Mouse (Mus musculus): ENCODE results near the gene Umad1.

Gene Umad1

DNA sequence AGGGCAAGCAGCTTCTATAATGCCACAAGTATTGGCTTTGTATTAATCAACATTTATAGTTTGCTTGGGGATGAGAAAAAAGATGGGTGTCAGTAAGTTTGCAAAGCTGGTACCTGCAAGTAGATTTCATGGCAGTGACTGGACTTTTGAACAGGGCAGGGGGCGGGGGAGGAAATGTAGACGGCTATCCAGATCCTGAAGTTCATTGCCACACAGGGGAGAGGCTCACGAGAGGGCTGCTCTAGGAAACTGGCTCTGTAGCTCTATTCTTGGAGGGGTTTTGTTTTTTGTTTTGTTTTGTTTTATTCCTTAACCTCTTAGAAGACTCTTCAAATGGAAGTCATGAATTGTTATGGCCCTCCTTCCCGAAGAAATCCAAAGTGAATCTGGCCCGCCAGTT, 162.3 kb downstream of the Umad1 start:
- no peak for DNase-seq

DNA sequence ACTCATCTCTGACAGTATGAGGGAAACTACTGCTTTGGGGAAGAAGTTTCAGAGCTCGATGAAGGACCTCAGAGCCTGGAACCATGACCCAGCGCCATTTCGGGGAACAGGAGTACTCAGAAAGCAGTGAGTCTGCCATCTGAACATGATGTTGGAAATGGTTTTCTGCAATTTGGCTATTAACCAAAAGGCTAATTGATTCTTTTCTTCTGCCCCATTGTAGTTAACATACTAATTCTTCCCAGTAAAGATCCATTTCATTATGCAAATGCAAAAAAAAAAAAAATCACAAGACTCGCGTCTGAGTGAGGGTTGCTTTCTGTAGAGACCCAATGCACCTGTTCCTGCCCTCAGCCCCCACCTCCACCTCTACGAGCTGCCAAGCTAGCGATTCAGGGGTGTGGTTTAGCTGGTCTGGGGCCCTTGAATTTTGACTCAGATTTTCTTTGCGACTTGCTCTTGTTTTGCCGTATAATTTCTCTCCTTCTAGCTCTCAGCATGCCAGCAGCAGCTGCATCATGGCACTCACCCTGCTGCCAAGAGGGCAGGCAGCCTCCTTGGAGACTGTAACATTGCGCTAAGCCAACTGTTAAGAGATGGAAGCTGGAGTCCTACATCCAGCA, 163.0 kb downstream of the Umad1 start:
- no peak for DNase-seq

DNA sequence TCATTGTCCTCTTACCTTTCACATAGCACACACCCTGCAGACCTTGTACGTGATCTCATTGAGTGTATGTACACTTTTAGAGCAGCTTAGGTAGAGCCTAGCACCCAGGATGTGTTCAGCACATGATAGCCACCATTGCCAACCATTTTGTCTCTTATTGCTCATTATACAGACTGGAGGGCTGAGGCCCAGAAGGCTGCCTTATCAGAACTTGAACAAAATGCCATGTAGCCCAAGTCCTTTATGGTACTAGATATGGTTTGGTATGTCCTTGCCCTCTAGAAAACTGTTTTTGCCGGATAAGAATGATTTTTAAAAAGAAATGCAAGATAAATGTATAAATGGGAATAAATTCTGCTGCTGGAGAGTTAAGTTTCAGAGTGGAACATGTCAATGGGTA, 164.1 kb downstream of the Umad1 start:
- no peak for DNase-seq

DNA sequence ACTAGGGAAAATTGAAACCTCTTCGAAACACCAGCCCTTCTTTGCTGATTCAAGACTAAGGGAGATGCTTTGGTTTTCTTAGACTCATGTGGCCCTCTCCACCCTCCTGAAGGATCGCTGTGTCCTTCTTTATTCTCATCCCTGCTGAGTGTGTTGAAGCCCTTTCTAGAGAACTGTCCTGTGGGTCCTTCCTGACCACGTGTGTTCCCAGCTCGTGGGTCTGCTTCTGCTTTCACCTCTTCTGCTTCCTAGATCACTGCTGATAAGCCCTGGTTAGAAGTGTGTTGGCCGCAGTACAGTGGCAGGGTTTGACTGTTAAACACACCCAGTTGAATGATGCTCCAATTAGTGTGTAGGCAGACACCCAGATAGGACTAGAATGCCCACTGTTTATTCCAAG, 168.6 kb downstream of the Umad1 start:
- DNase-seq, result no peak

DNA sequence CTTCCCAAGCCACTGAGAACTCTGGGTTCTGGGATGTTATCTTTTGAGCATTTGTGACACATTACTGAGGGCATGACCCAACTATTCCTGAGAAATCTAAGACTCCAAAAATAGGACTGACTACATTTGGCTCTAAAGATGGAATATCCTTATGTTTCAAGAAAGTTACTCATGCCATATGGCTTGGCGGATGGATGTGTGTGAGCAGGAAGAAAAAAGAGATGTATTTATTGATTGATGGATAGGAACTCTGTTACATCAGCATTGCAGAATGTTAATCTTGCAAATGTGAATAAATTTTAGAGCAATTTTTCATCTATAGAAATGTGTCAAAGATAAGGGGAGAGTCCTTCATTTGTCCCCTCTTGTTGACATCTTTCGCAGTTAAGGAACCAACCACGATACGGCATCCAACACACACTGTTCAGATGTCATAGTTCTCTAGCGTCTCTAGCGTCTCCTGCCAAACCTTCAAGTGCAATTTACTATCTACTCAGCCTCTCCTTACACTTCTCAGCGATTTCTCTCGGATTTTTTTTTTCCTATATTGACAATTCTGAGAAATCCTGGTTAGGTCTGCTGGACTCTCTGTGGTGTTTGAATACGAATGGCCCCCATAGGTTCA, 171.6 kb downstream of the Umad1 start:
- no peak for DNase-seq

DNA sequence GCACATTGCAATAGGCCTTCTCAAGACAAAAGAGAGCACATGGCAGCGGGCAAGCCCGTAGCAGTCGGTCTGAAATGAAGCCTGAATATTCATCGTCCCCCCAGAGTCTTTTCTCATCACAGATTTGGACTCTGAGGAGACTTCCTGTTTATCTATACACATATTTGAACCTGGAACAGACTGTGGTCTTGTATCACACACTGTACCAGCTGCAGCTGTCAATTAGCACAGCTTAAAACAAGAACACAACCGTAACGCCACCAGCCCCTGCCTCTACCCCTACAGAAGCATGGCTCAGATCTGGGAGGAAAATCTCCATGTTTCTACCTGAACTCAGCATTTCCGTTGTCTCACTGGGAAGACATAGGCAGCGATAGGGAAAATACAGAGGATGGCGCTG, 174.1 kb downstream of the Umad1 start:
- no peak for DNase-seq

DNA sequence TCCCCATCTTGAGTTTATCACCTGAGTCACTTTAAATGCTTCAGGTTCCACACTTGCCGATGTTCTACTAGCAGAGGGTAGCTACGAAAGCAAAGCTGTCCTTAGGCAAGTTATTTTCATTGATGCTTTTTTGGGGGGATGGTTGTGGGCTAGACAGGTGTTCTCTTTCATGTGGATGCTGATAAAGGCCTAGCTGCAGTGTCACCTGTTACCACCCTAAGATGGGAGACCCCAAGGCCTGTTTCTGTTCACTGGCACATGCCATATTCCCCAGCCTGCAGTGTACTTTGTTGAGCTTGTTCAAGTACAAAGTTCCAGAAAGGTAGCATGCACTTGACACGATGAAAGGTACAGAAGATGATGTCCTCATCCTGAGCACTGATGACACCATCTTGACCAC, 178.8 kb downstream of the Umad1 start:
- no peak for DNase-seq

DNA sequence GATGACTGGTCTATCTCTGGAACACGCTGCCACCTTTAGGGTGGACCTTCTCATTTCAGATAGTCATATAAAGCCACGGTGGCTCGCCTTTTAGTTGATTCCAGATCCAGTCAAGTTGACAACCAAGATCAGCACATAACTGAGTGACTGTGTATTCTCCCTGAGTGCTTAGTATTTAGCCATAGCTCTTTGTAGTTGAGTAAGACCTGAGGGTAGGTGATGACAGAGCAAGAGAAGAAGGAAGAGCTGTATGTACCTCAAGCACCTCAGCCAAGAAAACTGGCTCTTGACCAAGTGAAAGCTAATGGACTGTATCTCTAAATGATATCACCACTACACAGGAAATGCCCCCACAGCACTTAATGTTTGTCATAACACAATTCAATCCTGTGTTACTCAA, 182.7 kb downstream of the Umad1 start:
- no peak for DNase-seq

DNA sequence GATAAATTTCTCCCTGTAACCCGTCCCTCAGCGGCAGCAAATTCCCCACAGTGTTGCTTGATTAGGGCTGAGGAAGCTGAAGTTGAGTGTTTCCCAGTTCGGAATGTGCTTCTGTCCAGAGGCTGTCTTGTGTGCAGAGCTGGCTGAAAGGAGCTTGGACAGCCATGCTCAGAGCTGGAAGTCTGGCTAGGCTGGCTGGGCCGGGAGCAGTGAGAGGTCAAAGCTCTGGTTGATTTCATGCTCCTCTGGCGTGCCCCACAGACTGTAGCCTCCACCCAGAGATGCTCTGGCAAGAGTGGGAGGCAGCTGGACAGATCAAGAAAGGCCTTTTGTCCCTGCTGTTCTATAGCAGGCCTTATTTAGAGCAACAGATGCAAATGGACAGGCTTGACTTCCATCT, 187.7 kb downstream of the Umad1 start:
- DNase-seq, result peak; percentile 8

DNA sequence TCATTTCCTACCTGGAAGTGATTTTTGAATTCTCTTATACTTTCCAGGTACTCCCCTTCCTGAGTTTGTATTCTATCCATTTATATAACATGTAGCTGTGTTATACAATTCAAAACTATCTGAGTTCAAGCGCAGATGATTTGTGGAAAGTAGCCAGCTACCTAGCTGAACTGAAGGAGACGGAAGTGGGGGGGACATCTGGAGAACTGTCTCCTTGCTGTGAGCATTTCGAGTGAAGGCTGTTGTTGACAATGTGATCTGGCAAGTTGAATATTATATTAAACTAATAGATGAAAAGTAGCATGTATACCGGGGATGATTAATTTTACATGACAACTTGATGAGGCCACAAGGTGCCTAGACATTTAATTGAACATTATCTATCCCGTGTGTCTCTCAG, 196.5 kb downstream of the Umad1 start:
- no peak for DNase-seq

DNA sequence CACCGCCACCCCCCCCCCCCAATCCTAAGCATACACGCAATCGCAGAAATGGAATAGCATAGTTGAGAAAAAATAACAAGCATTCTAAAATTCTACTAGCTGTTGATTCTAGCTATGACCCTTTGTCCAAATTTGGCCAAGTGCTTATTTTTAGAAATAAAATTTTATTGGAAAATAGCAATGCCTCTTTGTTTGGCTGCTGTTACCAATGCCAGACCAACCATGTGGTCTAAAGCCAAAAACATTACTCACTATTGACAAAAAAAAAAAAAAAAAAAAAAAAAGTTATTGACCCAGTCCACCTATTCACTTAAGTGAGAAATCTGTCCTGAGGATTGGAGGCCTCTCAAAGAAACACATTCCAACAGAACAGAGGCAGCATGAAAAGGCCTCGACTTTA, 199.5 kb downstream of the Umad1 start:
- DNase-seq, result no peak

DNA sequence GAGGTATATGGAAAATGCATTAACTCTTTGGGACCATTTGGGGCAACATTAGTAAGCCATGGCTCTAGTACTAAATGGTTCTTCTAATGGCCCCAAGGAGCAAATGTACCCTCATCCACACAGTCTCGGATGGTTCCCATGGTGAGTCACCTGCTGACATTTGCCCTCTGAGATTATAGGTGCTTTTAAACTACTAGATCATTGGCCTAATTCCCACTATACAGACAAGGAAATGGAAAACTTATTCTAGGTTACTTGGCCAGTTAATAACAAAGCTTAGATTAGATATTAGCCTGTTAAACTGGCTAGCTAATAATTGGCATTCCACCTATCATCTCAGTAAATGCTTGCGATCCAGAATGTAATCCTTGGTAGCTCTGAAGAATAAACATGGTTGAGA, 203.4 kb downstream of the Umad1 start:
- no peak for DNase-seq

DNA sequence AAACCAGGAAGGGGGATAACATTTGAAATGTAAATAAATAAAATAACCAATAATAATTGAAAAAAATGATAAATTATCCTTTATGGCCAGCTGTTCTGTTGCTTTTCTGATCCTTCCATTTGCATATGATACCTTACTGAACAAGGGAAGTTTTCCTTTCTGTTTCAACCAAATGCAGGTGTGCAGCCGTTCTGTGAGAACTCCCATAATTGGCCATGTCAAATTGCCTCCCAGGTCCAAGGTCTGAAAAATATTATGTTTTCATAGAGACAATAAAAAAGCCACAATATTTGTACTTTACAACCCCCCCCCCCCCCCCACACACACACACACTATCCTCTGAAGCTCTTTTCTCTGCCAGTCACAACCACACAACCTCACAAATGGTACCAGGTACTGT, 206.3 kb downstream of the Umad1 start:
- DNase-seq, result no peak

DNA sequence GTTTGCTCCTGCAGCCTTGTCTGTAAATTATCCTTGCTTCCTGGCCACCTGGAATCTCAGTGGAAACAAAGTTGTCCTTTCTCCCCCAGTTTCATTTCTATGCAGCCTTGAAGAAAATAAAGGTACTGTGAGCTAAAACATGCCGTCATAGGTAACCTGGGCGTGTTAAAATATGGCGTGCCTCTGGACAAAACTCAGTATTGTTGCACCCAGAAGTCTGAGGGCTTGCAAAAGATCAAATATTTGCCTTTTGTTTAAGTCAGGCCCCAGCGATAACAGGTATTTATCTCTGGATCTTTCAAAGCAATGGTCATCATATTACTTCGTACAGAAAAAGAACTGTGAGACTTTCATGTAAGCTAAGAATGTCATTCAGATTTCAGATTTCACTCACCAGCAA, 206.9 kb downstream of the Umad1 start:
- no peak for DNase-seq

DNA sequence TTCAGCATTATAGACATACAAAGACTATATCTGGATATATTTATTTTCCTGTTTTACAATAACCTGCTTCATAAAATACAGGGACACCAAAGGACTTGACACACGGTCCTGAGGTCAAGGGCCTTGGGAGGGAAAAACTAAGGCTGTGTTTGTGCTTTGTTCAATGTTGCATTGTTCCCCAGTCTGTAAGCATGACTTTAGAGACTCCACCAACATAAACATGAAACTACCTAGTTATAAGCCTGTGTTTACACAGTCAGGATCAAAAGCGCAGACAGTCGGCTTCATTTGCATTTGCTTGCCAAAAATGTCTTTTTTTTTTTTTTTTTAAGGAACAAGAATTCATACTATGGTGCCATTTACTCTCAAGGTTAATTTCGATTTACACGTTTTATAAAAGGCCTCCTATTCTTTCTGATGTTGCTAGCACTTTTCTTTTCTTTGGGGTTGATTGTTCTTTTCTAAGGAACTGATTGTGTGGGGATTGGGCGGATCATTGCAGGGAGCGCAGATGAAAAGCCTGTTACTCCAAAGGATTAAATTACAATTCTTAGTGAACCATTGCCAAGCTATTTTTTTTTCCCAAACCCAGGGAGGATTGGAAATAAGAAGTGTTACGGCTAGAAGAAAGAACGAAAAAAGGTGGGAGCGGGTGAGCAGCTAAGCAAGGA, 208.7 kb downstream of the Umad1 start:
- no peak for DNase-seq

DNA sequence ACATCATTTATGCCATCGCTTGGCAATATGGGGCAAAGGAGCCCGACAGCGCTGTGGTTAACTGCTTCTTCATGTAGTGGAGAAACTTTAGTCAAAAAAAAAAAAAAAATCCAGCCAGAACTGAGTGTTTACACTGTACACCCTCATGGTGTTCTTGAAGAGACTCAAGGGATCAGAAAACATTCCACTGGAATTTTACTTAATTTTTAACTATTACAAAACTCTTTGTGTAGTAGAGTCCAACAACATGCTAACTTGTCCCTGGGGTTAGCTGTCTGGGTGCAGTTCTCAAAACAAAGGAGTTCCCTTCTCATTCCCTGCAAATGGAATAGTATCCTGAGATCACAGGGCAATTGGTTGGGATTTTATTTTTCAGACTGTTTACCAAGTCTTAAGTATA, 210.8 kb downstream of the Umad1 start:
- DNase-seq, result no peak

DNA sequence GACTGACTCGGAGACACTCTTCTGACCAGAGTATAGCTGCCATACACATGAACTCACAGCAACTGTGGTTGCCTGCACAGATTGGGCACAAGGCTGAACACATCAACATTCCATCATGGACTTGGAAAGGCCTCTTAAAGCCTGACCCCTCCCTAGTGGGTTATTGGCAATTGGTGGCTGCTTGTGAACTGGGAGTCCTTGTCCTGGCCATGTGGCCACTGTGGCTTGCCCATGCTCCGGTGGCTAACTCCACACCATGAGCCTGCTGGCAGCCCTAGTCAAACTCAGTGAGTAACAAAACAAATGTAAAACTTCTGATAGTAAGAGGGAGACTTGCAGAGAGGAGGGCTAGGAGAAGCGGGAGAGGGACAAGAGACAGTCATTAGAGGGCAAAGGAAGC, 213.0 kb downstream of the Umad1 start:
- no peak for DNase-seq

DNA sequence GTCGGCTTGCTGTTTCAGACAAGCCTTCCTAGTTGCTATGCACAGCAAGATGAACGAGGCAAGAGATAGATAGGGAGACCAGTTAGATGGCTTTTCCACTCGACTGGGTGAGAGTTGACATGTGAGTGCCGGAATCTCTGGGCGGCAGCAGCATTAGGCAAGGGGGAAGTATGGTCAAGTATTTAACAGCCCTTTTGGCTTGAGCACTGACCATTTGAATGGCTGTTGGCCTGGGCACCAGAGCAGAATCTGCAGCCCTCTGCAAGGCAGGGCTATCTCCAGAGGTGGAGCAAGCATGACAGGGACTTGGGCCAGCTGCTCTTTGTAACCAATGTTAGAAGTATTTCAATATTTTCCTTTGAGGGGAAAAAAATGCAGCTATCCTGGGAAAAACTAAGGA, 213.8 kb downstream of the Umad1 start:
- peak; percentile 48 for DNase-seq

DNA sequence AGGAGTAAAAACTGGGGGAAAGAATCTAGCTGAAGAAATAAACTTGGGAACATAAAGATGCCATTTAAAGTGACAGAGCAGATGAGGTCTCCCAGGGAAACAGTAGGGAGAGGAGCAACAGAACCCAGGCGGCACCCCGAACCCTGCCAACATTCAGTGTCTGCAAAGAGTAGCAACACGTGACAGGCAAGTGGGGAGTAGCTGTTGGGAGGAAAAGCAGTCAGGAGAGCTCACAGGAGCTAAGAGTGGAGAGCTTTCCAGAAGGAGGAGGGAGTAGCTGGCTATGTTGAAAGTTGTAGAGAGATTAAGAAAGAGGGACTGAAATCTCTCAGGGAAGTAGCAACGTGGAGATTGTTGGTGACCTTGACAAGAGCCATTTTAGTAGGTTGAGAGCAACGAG, 214.4 kb downstream of the Umad1 start:
- DNase-seq, result peak; percentile 38

DNA sequence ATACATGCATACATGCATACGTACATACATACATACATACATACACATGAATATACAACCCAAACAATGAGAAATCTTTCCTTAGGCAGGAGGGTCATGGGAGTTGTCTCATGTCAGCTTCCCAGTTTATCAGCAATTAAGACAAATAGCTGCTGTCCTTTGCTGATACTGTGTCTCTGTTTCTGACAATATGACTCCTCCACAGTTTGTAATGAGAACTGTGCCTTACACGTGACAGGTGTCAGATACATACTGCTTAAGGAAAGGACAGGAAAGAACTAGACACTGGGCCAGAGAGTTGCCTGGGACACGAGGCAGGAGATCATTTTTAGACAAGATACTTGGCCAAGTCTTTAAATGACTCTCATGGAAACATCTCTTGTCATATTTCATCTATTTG, 215.2 kb downstream of the Umad1 start:
- no peak for DNase-seq

DNA sequence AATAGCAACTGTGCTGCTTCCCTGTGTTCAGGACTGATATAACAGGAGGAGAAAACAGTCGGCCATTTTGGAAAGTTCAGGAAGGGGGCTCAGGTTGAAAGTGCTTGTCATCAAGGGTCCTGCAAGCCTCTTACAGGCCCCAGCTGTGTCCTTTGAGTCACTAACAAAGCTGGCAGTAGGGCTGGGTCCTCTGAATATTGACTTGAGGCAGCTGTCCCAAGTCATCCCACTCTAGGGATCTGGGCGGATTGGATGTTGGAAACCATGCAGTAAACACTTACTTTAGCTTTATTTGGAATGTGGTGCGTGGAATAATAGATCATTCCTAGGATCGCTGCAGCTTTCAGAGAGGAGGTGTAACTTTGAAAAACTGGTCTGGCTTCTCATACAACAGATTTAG, 215.7 kb downstream of the Umad1 start:
- no peak for DNase-seq

DNA sequence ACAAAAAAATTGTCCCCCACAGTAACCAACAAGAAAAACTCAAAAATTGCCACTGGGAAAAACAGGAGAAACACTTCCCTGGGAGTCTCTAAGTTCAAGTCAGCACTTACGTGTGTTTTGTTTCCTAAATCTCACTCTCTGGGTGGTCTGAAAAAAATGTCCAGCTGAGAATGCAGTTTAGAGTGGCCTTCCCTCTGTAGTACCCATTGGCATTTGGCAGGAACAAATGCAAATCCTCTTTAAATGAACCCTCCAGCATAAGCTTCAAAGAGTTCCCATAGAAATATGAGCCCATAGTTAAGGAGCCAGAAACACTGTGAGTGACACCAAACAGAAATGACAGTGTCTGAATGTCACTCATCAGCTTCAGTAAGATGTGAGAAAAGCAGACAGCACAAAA, 220.1 kb downstream of the Umad1 start:
- no peak for DNase-seq

DNA sequence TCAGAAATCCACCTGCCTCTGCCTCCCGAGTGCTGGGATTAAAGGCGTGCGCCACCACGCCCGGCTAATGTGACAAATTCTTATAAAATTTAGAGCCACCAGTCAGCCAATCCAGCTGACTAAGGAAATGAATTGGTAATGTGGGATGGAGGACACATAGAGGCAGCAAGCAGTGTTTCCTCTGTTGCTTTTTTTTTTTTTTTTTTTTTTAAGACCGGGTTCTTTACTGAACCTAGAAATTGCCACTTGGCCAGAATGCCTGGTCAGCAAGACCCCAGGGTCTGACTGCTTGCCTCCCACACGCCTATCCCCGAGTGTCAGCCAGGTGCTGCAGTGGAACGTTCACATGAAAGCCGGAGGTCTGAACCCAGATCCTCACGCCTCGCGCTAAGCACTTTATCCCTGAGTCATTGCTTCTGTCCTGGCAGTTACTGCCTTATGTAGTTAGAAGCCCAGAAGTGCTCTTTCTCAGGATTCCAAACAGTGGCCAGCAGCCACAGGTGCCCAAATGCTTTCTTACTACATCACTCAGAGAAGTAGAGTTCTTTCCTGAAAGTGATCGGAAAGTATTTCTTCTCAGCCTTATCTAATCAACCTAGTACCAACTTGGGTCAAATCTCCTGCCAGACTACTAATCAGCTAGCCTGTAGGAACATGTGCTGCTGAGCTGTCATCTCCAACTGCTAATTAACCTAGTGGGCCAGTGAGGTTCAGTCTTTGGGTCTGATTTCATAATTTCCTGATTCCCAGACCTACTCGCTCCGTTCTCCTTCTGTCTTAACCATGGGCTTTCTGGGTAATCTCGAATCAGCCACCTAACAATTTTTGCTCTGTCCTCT, 225.6 kb downstream of the Umad1 start:
- DNase-seq, result no peak

Measured in lung, postnatal 14 days (tissue).